In genomic region chr5:134607121-134607520, GRCm38 (mm10) we compare ENCODE assay signal across 15 mouse cellular contexts. TPM values are rescaled to one million over a fixed set of nuclear protein-coding genes. Genes with fewer than 3 reads are reported as not detected.
DNase-seq lines count a peak whose midpoint lies in the region; ATAC-seq and TF ChIP-seq lines count a peak whose summit lies in the region.
"Had no signal": no experiment of that assay in that cellular context is flagged by ENCODE, and none has a peak within 500 bp of the region (broad histone marks: within the 10 kb centered on the region; RNA-seq: fewer than 3 reads in every experiment).

No protein-coding gene starts in this region.

- H3K4me2 ChIP-seq in limb, embryonic 14.5 days (replicated peaks; ENCODE audit: low read depth, low read length, severe bottlenecking) = no peak overlapping the region
- H3K4me2 ChIP-seq in intestine, embryonic 16.5 days (ENCODE audit: low read depth, low read length) = no peak overlapping the region
- H3K4me2 ChIP-seq: embryonic facial prominence, embryonic 13.5 days; neural tube, embryonic 15.5 days had no signal

- H3K9ac ChIP-seq in limb, embryonic 14.5 days (ENCODE audit: low read depth, low read length, severe bottlenecking) = no peak overlapping the region
- H3K9ac ChIP-seq in intestine, embryonic 16.5 days (ENCODE audit: low read depth, low read length) = no peak overlapping the region
- H3K9ac ChIP-seq: embryonic facial prominence, embryonic 13.5 days; neural tube, embryonic 15.5 days had no signal

- H3K36me3 ChIP-seq in limb, embryonic 14.5 days (ENCODE audit: control insufficient read depth, insufficient read depth, low read length) = no peaks in the 10 kb centered on the region
- peaks cover 11% of the 10 kb centered on the region; the same call in 1 of the 2 replicates for H3K36me3 ChIP-seq in limb, embryonic 10.5 days
- H3K36me3 ChIP-seq in intestine, embryonic 16.5 days (ENCODE audit: control insufficient read depth, insufficient read depth, low read length) = no peaks in the 10 kb centered on the region
- H3K36me3 ChIP-seq: embryonic facial prominence, embryonic 13.5 days; neural tube, embryonic 15.5 days had no signal

- H3K4me3 ChIP-seq in limb, embryonic 14.5 days (replicated peaks; ENCODE audit: low read length) = no peak overlapping the region
- H3K4me3 ChIP-seq in limb, embryonic 10.5 days = no peak overlapping the region
- no peak overlapping the region for H3K4me3 ChIP-seq in intestine, embryonic 16.5 days (ENCODE audit: low read length)
- H3K4me3 ChIP-seq: embryonic facial prominence, embryonic 13.5 days; left cerebral cortex, adult 2 months; neural tube, embryonic 15.5 days had no signal

- H3K27ac ChIP-seq in limb, embryonic 14.5 days (replicated peaks; ENCODE audit: low read depth, low read length) = no peak overlapping the region
- no peak overlapping the region for H3K27ac ChIP-seq in limb, embryonic 10.5 days
- H3K27ac ChIP-seq in intestine, embryonic 16.5 days (ENCODE audit: low read length) = no peak overlapping the region
- H3K27ac ChIP-seq: embryonic facial prominence, embryonic 13.5 days; hindbrain, postnatal 0 days; left cerebral cortex, adult 2 months; neural tube, embryonic 15.5 days had no signal

- no peaks in the 10 kb centered on the region for H3K9me3 ChIP-seq in limb, embryonic 14.5 days (ENCODE audit: control insufficient read depth, low read length)
- no peaks in the 10 kb centered on the region for H3K9me3 ChIP-seq in limb, embryonic 10.5 days (replicated peaks)
- no peaks in the 10 kb centered on the region for H3K9me3 ChIP-seq in intestine, embryonic 16.5 days (ENCODE audit: control insufficient read depth, low read length)
- H3K9me3 ChIP-seq: embryonic facial prominence, embryonic 13.5 days; neural tube, embryonic 15.5 days had no signal

- no peaks in the 10 kb centered on the region for H3K27me3 ChIP-seq in limb, embryonic 14.5 days (ENCODE audit: control insufficient read depth, insufficient read depth, low read length)
- H3K27me3 ChIP-seq in limb, embryonic 10.5 days (ENCODE audit: low read depth, poor library complexity, severe bottlenecking) = no peaks in the 10 kb centered on the region
- no peaks in the 10 kb centered on the region for H3K27me3 ChIP-seq in intestine, embryonic 16.5 days (replicated peaks; ENCODE audit: control insufficient read depth, insufficient read depth, low read length)
- H3K27me3 ChIP-seq: embryonic facial prominence, embryonic 13.5 days; neural tube, embryonic 15.5 days had no signal

- WGBS in limb, embryonic 14.5 days = 50% methylated on average over 5 of the region's 5 CpGs
- 79% methylated on average over 5 of the region's 5 CpGs for WGBS in limb, embryonic 10.5 days
- 58% methylated on average over 5 of the region's 5 CpGs for WGBS in intestine, embryonic 16.5 days

- no peak for TF ChIP-seq POLR2A in limb, embryonic 14.5 days (IDR thresholded peaks at IDR 0.05; ENCODE audit: borderline replicate concordance, extremely low read depth, insufficient read depth, insufficient read length)

- H3K4me1 ChIP-seq in limb, embryonic 14.5 days (ENCODE audit: control insufficient read depth, insufficient read depth, low read length) = no peaks in the 10 kb centered on the region
- H3K4me1 ChIP-seq in limb, embryonic 10.5 days = peaks cover 6% of the 10 kb centered on the region; the same call in 1 of the 2 replicates
- H3K4me1 ChIP-seq in intestine, embryonic 16.5 days (ENCODE audit: control insufficient read depth, insufficient read depth, low read length) = peaks cover 6% of the 10 kb centered on the region; the same call in 1 of the 2 replicates
- H3K4me1 ChIP-seq: embryonic facial prominence, embryonic 13.5 days; neural tube, embryonic 15.5 days had no signal

- peak; percentile 15 for DNase-seq in limb, embryonic 14.5 days (ENCODE audit: low spot score)
- no peak for DNase-seq in limb, embryonic 10.5 days (ENCODE audit: low spot score)
- DNase-seq in B cell, adult 2 months = peak; percentile 58 to 69
- peak; percentile 45 for DNase-seq in c-Kit-positive CD71-negative TER-119-negative erythroid progenitor cells, embryonic 14.5 days (ENCODE audit: low read depth)
- peak; percentile 56 to 62 for DNase-seq in monocyte, adult 2 months (ENCODE audit: low read depth in 1 of 2, low spot score in 2 of 2)
- DNase-seq in right cerebral cortex, adult 2 months (ENCODE audit: low spot score in 2 of 2) = no peak
- no peak for DNase-seq in cerebellum, postnatal 4 days (ENCODE audit: low spot score in 2 of 2)
- DNase-seq: cerebellum, adult 11 months; kidney, postnatal 25 days had no signal

- no peak for ATAC-seq in limb, embryonic 14.5 days (ENCODE audit: low FRiP score, low read depth)
- ATAC-seq in intestine, embryonic 16.5 days = no peak
- ATAC-seq: forebrain, embryonic 16.5 days; hindbrain, postnatal 0 days had no signal

RNA-seq across cellular contexts. Expression of gene Lat2, which starts 7.7 kb away (rescaled TPM):
- 4.0 and 4.4 TPM in 2 replicates for polyA plus RNA-seq in limb, embryonic 14.5 days (2012; rRNA removed)
- 3.1 and 3.7 TPM in 2 replicates for polyA plus RNA-seq in limb, embryonic 14.5 days (2014; fragmentation: Nextera tagmentation; extraction: Ambion mirVana)
- polyA plus RNA-seq in limb, embryonic 10.5 days (2016; fragmentation: Nextera tagmentation; extraction: Ambion mirVana) = 4.0 and 4.5 TPM in 2 replicates
- polyA plus RNA-seq in intestine, embryonic 16.5 days (2015; fragmentation: Nextera tagmentation; extraction: Ambion mirVana) = 2.1 and 2.4 TPM in 2 replicates

RNA-seq across cellular contexts. Expression of gene Rfc2, which starts 26.0 kb away (rescaled TPM):
- polyA plus RNA-seq in limb, embryonic 14.5 days (2012; rRNA removed) = 229 and 246 TPM in 2 replicates
- polyA plus RNA-seq in limb, embryonic 14.5 days (2014; fragmentation: Nextera tagmentation; extraction: Ambion mirVana) = 241 and 262 TPM in 2 replicates
- 431 and 443 TPM in 2 replicates for polyA plus RNA-seq in limb, embryonic 10.5 days (2016; fragmentation: Nextera tagmentation; extraction: Ambion mirVana)
- polyA plus RNA-seq in intestine, embryonic 16.5 days (2015; fragmentation: Nextera tagmentation; extraction: Ambion mirVana) = 204 and 233 TPM in 2 replicates

RNA-seq across cellular contexts. Expression of gene Eif4h, which starts 32.2 kb away (rescaled TPM):
- 342 and 403 TPM in 2 replicates for polyA plus RNA-seq in limb, embryonic 14.5 days (2012; rRNA removed)
- polyA plus RNA-seq in limb, embryonic 14.5 days (2014; fragmentation: Nextera tagmentation; extraction: Ambion mirVana) = 424 and 440 TPM in 2 replicates
- polyA plus RNA-seq in limb, embryonic 10.5 days (2016; fragmentation: Nextera tagmentation; extraction: Ambion mirVana) = 664 and 686 TPM in 2 replicates
- polyA plus RNA-seq in intestine, embryonic 16.5 days (2015; fragmentation: Nextera tagmentation; extraction: Ambion mirVana) = 362 and 396 TPM in 2 replicates

RNA-seq across cellular contexts. Expression of gene Syna, which starts 47.1 kb away (rescaled TPM):
- 0.38 and 0.54 TPM in 2 replicates for polyA plus RNA-seq in limb, embryonic 14.5 days (2012; rRNA removed)
- 0.21 TPM in 1 of 2 replicates, not detected in the other for polyA plus RNA-seq in limb, embryonic 14.5 days (2014; fragmentation: Nextera tagmentation; extraction: Ambion mirVana)
- 0.06 and 0.08 TPM in 2 replicates for polyA plus RNA-seq in limb, embryonic 10.5 days (2016; fragmentation: Nextera tagmentation; extraction: Ambion mirVana)
- polyA plus RNA-seq in intestine, embryonic 16.5 days (2015; fragmentation: Nextera tagmentation; extraction: Ambion mirVana) = not detected in 2 replicates

RNA-seq across cellular contexts. Expression of gene Clip2, which starts 54.9 kb away (rescaled TPM):
- 25.5 and 30.0 TPM in 2 replicates for polyA plus RNA-seq in limb, embryonic 14.5 days (2012; rRNA removed)
- 4.7 and 4.9 TPM in 2 replicates for polyA plus RNA-seq in limb, embryonic 14.5 days (2014; fragmentation: Nextera tagmentation; extraction: Ambion mirVana)
- 5.9 and 7.1 TPM in 2 replicates for polyA plus RNA-seq in limb, embryonic 10.5 days (2016; fragmentation: Nextera tagmentation; extraction: Ambion mirVana)
- polyA plus RNA-seq in intestine, embryonic 16.5 days (2015; fragmentation: Nextera tagmentation; extraction: Ambion mirVana) = 3.8 and 4.3 TPM in 2 replicates

Comparison
In these comparisons a context has a peak if more than half of its experiments do, and no peak if none do; other contexts are left out.
1. DNase-seq: peak in limb, embryonic 14.5 days (single experiment), B cell, adult 2 months (2 of 2), c-Kit-positive CD71-negative TER-119-negative erythroid progenitor cells, embryonic 14.5 days (single experiment) and monocyte, adult 2 months (2 of 2); none in limb, embryonic 10.5 days (single experiment), right cerebral cortex, adult 2 months (0 of 2) and cerebellum, postnatal 4 days (0 of 2).